In the genomic region with DNA sequence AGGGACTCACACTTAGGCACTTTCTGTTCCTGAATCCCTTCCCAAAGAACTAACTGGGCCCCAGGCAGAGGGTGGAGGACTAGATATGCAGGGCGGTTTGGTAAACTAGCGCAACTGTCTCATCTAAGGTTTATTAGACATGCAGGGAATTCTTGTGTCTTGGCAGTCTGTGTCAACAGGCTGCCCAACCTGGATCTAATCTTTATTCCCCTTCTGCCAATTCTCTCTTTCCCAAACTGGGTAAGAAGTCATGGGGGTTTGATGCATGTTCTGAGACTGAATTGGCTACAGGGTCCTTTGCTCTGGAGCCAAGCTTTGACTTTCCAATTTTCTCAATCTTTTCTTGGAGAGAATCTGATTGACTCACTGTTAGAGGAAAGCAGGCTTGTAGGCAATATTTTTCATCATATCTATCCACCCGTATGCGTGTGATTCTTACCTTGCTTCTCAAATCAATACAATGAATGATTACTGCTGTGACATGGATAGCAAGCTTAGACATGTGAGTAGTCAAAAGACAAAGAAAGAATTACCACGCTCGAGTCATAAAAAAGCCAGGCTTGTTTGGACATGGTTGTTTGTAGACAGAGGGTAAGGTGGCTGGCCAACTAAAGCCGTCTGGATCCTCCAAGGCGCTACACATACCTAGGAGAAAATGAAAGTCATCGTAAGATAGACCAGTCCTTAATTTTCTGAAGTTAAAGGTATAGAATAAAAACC, we compare ENCODE assay signal across 20 mouse cellular contexts.
"Had no signal": no experiment of that assay in that cellular context is flagged by ENCODE, and none has a peak within 500 bp of the region (broad histone marks: within the 10 kb centered on the region; RNA-seq: fewer than 3 reads in every experiment).

No protein-coding gene starts in this region.

- H3K36me3 ChIP-seq: midbrain, embryonic 13.5 days; midbrain, embryonic 15.5 days; neural tube, embryonic 12.5 days; stomach, embryonic 15.5 days had no signal

- H3K27ac ChIP-seq: lung, embryonic 15.5 days; macrophage; midbrain, embryonic 13.5 days; midbrain, embryonic 15.5 days; neural tube, embryonic 12.5 days; stomach, embryonic 15.5 days; stomach, postnatal 0 days had no signal

- H3K4me2 ChIP-seq: lung, embryonic 15.5 days; midbrain, embryonic 11.5 days; midbrain, embryonic 13.5 days; midbrain, embryonic 15.5 days; neural tube, embryonic 12.5 days; stomach, embryonic 15.5 days had no signal

- H3K9me3 ChIP-seq: lung, embryonic 15.5 days; midbrain, embryonic 13.5 days; midbrain, embryonic 15.5 days; neural tube, embryonic 12.5 days; stomach, embryonic 15.5 days had no signal

- H3K4me3 ChIP-seq: lung, embryonic 15.5 days; megakaryocyte, embryonic 14.5 days; midbrain, embryonic 13.5 days; midbrain, embryonic 15.5 days; neural tube, embryonic 12.5 days; stomach, embryonic 15.5 days had no signal

- H3K27me3 ChIP-seq: lung, embryonic 15.5 days; megakaryocyte, embryonic 14.5 days; midbrain, embryonic 13.5 days; midbrain, embryonic 15.5 days; neural tube, embryonic 12.5 days; stomach, embryonic 15.5 days had no signal

- H3K9ac ChIP-seq: lung, embryonic 15.5 days; midbrain, embryonic 13.5 days; midbrain, embryonic 15.5 days; neural tube, embryonic 12.5 days; stomach, embryonic 15.5 days had no signal

- DNase-seq: lung, adult 2 months; lung, postnatal 14 days; lung, postnatal 36 days; retina, postnatal 1 day; right cerebral cortex, adult 18-20 months; right cerebral cortex, postnatal 25 days; right cerebral cortex, postnatal 4 days; thymus, adult 2 months; thymus, postnatal 25 days; thymus, postnatal 4 days had no signal

- ATAC-seq: lung, postnatal 0 days; midbrain, embryonic 13.5 days; midbrain, embryonic 15.5 days had no signal

- H3K4me1 ChIP-seq: lung, embryonic 15.5 days; midbrain, embryonic 13.5 days; midbrain, embryonic 15.5 days; neural tube, embryonic 12.5 days; stomach, embryonic 15.5 days had no signal
